Mouse (Mus musculus): Measurements from ENCODE around the gene Lrrtm3. TPM values are rescaled to one million over a fixed set of nuclear protein-coding genes. Genes with fewer than 3 reads are reported as not detected.

Lrrtm3 gene
- total and polyA plus RNA-seq, 3 experiments = not detected

GRCm38 (mm10) chr10:64030901-64031300, 59.2 kb downstream of the Lrrtm3 start:
- Histone ChIP-seq H3K36me3 (replicated peaks in 1 of 2; ENCODE audit: control insufficient read depth in 1 of 2, insufficient read depth in 1 of 2, low read length in 1 of 2) (no peaks in the 10 kb centered on the region), H3K79me2 (replicated peaks; ENCODE audit: control insufficient read depth, extremely low read depth, insufficient read depth, poor library complexity, severe bottlenecking) (no peaks in the 10 kb centered on the region), H3K4me2 (ENCODE audit: insufficient read depth, low read depth, poor library complexity, severe bottlenecking) (no peak overlapping the region), H3K4me3 (replicated peaks in 1 of 3; ENCODE audit: low read depth in 2 of 3, low read length in 2 of 3, poor library complexity in 1 of 3) (no peak overlapping the region), H3K9ac (ENCODE audit: insufficient read depth, low read depth) (no peak overlapping the region), H3K27me3 (replicated peaks) (no peaks in the 10 kb centered on the region), H3K9me3 (replicated peaks; ENCODE audit: low read length) (peaks cover 33% of the 10 kb centered on the region), H3K27ac (ENCODE audit: insufficient read depth, low read depth) (no peak overlapping the region), H3K4me1 (ENCODE audit: control insufficient read depth in 1 of 2, insufficient read depth in 2 of 2) (no peaks in the 10 kb centered on the region)
- no peak for TF ChIP-seq RCOR1 (conservative IDR thresholded peaks at IDR 0.05; ENCODE audit: low read depth, low read length)
- TF ChIP-seq BHLHE40 (IDR thresholded peaks at IDR 0.05; ENCODE audit: low read depth, low read length) = no peak
- TF ChIP-seq RAD21 (IDR thresholded peaks at IDR 0.05; ENCODE audit: low read depth, low read length) = no peak
- TF ChIP-seq ZC3H11A (IDR thresholded peaks at IDR 0.05; ENCODE audit: low read depth, low read length) = no peak
- no peak for TF ChIP-seq ZNF384 (IDR thresholded peaks at IDR 0.05; ENCODE audit: low read depth, low read length)
- no peak for TF ChIP-seq TBP (conservative IDR thresholded peaks at IDR 0.05; ENCODE audit: low read depth, low read length)
- TF ChIP-seq TCF12 (IDR thresholded peaks at IDR 0.05; ENCODE audit: low read depth, low read length) = no peak
- TF ChIP-seq UBTF (IDR thresholded peaks at IDR 0.05; ENCODE audit: low read depth, low read length) = no peak
- no peak for TF ChIP-seq ELF1 (IDR thresholded peaks at IDR 0.05; ENCODE audit: low read depth, low read length)
- no peak for DNase-seq (ENCODE audit: extremely low read depth)
- dilution Hi-C loops (cut with MboI; ENCODE audit: extremely low pct_ligation_motif_present, extremely low pct_unique_long_range_greater_than_20kb, low sequenced_read_pairs) (no loop called here), in situ Hi-C loops (cut with MboI; ENCODE audit: low pct_ligation_motif_present, low pct_unique_long_range_greater_than_20kb, low sequenced_read_pairs) (no loop called here)

- Histone ChIP-seq H3K9ac (ENCODE audit: insufficient read depth, low read depth) (no peak overlapping the region), H3K4me1 (ENCODE audit: control insufficient read depth in 1 of 2, insufficient read depth in 2 of 2) (no peaks in the 10 kb centered on the region), H3K79me2 (replicated peaks; ENCODE audit: control insufficient read depth, extremely low read depth, insufficient read depth, poor library complexity, severe bottlenecking) (no peaks in the 10 kb centered on the region), H3K4me2 (ENCODE audit: insufficient read depth, low read depth, poor library complexity, severe bottlenecking) (no peak overlapping the region), H3K27me3 (replicated peaks) (no peaks in the 10 kb centered on the region), H3K27ac (ENCODE audit: insufficient read depth, low read depth) (no peak overlapping the region), H3K36me3 (replicated peaks in 1 of 2; ENCODE audit: control insufficient read depth in 1 of 2, insufficient read depth in 1 of 2, low read length in 1 of 2) (no peaks in the 10 kb centered on the region), H3K9me3 (replicated peaks; ENCODE audit: low read length) (peaks cover 40% of the 10 kb centered on the region), H3K4me3 (replicated peaks in 1 of 3; ENCODE audit: low read depth in 2 of 3, low read length in 2 of 3, poor library complexity in 1 of 3) (no peak overlapping the region)
- no peak for DNase-seq (ENCODE audit: extremely low read depth)
- in situ Hi-C loops (cut with MboI; ENCODE audit: low pct_ligation_motif_present, low pct_unique_long_range_greater_than_20kb, low sequenced_read_pairs) (no loop called here), dilution Hi-C loops (cut with MboI; ENCODE audit: extremely low pct_ligation_motif_present, extremely low pct_unique_long_range_greater_than_20kb, low sequenced_read_pairs) (no loop called here)
- TF ChIP-seq ZKSCAN1 (IDR thresholded peaks at IDR 0.05; ENCODE audit: borderline replicate concordance, low read depth, low read length) (no peak), MAZ (IDR thresholded peaks at IDR 0.05; ENCODE audit: low read depth, low read length) (no peak), ELF1 (IDR thresholded peaks at IDR 0.05; ENCODE audit: low read depth, low read length) (no peak), JUN (IDR thresholded peaks at IDR 0.05; ENCODE audit: insufficient read depth, low read depth, low read length) (no peak), ZNF384 (IDR thresholded peaks at IDR 0.05; ENCODE audit: low read depth, low read length) (no peak), USF1 (IDR thresholded peaks at IDR 0.05; ENCODE audit: low read depth, low read length) (no peak), GABPA (IDR thresholded peaks at IDR 0.05; ENCODE audit: insufficient replicate concordance, low read depth, low read length) (no peak), CHD2 (IDR thresholded peaks at IDR 0.05; ENCODE audit: low read length) (no peak), POLR2AphosphoS2 (IDR thresholded peaks at IDR 0.05; ENCODE audit: low read depth, low read length) (no peak), USF2 (conservative IDR thresholded peaks at IDR 0.05; ENCODE audit: low read depth, low read length) (no peak), KAT2A (IDR thresholded peaks at IDR 0.05; ENCODE audit: insufficient replicate concordance, low read length) (no peak), SIN3A (IDR thresholded peaks at IDR 0.05; ENCODE audit: low read length) (no peak), ETS1 (conservative IDR thresholded peaks at IDR 0.05; ENCODE audit: low read depth, low read length) (no peak), MAX (IDR thresholded peaks at IDR 0.05; ENCODE audit: low read length) (no peak), HCFC1 (IDR thresholded peaks at IDR 0.05; ENCODE audit: low read depth, low read length) (no peak), JUND (conservative IDR thresholded peaks at IDR 0.05; ENCODE audit: low read depth, low read length) (no peak), IRF4 (IDR thresholded peaks at IDR 0.05; ENCODE audit: low read depth, low read length) (no peak), CTCF (conservative IDR thresholded peaks at IDR 0.05 in 1 of 2, IDR thresholded peaks at IDR 0.05 in 1 of 2; ENCODE audit: low read depth in 2 of 2, low read length in 2 of 2) (no peak), MAFK (IDR thresholded peaks at IDR 0.05; ENCODE audit: insufficient replicate concordance, low read length) (no peak), RAD21 (IDR thresholded peaks at IDR 0.05; ENCODE audit: low read depth, low read length) (no peak)
These were observed 66.7 kb downstream of the Lrrtm3 start for GRCm38 (mm10) chr10:64023340-64023739.
